Mouse (Mus musculus) retina, postnatal 7 days (tissue): ENCODE results near the gene Tmem44.
"Not testable (repeated sequence)": the region's sequence is repeated elsewhere in the genome, so short reads cannot be mapped to it uniquely, and the experiment has no call there.

Source experiments
- DNase-seq: peaks from one replicate; pipeline ENCODE4 v3.0.0-alpha.2; 2012; ENCODE audit warnings: low read depth, low spot score

Gene Tmem44

GRCm38 (mm10) chr16:30497307-30497706, 53.3 kb downstream of the Tmem44 start:
- no peak for DNase-seq

- DNase-seq = no peak
Measured at GRCm38 (mm10) chr16:30494883-30495282, 55.8 kb downstream of the Tmem44 start.

- DNase-seq = no peak
Measured at GRCm38 (mm10) chr16:30491742-30492141, 58.9 kb downstream of the Tmem44 start.

GRCm38 (mm10) chr16:30490791-30491190, 59.9 kb downstream of the Tmem44 start:
- DNase-seq = no peak

- no peak for DNase-seq
Measured at GRCm38 (mm10) chr16:30490316-30490715, 60.3 kb downstream of the Tmem44 start.

- no peak for DNase-seq
Measured at GRCm38 (mm10) chr16:30489662-30490061, 61.0 kb downstream of the Tmem44 start.

GRCm38 (mm10) chr16:30486498-30486897, 64.1 kb downstream of the Tmem44 start:
- DNase-seq = no peak

GRCm38 (mm10) chr16:30477791-30478190, 72.9 kb downstream of the Tmem44 start:
- DNase-seq = no peak

- DNase-seq = no peak
Measured at GRCm38 (mm10) chr16:30477006-30477405, 73.6 kb downstream of the Tmem44 start.

- DNase-seq = peak; percentile 11
Measured at GRCm38 (mm10) chr16:30475633-30476461, 74.8 kb downstream of the Tmem44 start.

- no peak for DNase-seq
Measured at GRCm38 (mm10) chr16:30472447-30472846, 78.2 kb downstream of the Tmem44 start.

GRCm38 (mm10) chr16:30471912-30472311, 78.7 kb downstream of the Tmem44 start:
- no peak for DNase-seq

- DNase-seq = no peak
Measured at GRCm38 (mm10) chr16:30468944-30469343, 81.7 kb downstream of the Tmem44 start.

GRCm38 (mm10) chr16:30465680-30466298, 84.9 kb downstream of the Tmem44 start:
- no peak for DNase-seq

GRCm38 (mm10) chr16:30464742-30465141, 85.9 kb downstream of the Tmem44 start:
- DNase-seq = not testable (repeated sequence)
